Mouse (Mus musculus) cerebellum, postnatal 4 days (tissue): ENCODE data around the gene Sdhb.
A peak's percentile ranks its signal among the peaks of the same experiment; 100 is the strongest.

ENCODE experiments used
- DNase-seq, 2 experiments: peaks; one replicate each; pipeline ENCODE4 v3.0.0; 2022; ENCODE audit warnings: low spot score in 2 of 2, mixed read lengths in 1 of 2

Sdhb gene

GRCm38 (mm10) chr4:140975356-140975755, 14.4 kb downstream of the Sdhb start:
- no peak for DNase-seq

GRCm38 (mm10) chr4:140977278-140977677, 16.3 kb downstream of the Sdhb start:
- DNase-seq, result no peak

GRCm38 (mm10) chr4:140977886-140978692, 17.1 kb downstream of the Sdhb start:
- DNase-seq, result no peak

GRCm38 (mm10) chr4:140981605-140982004, 20.6 kb downstream of the Sdhb start:
- no peak for DNase-seq

- no peak for DNase-seq
Observed at GRCm38 (mm10) chr4:140982808-140983207, 21.8 kb downstream of the Sdhb start.

GRCm38 (mm10) chr4:140983442-140983841, 22.4 kb downstream of the Sdhb start:
- DNase-seq, result no peak

GRCm38 (mm10) chr4:140984544-140984943, 23.5 kb downstream of the Sdhb start:
- DNase-seq, result no peak

- no peak for DNase-seq
Observed at GRCm38 (mm10) chr4:140986024-140986710, 25.2 kb downstream of the Sdhb start.

- peak; percentile 86 to 92 for DNase-seq
Observed at GRCm38 (mm10) chr4:140986711-140987395, 25.9 kb downstream of the Sdhb start, which contains the start of gene Atp13a2. Atp13a2 (plus strand) TSS chr4:140986873.

GRCm38 (mm10) chr4:140987476-140987875, 26.5 kb downstream of the Sdhb start:
- DNase-seq, result no peak

- DNase-seq, result no peak
Observed at GRCm38 (mm10) chr4:140988706-140989290, 27.8 kb downstream of the Sdhb start.

GRCm38 (mm10) chr4:140989447-140989846, 28.4 kb downstream of the Sdhb start:
- DNase-seq, result no peak

- DNase-seq, result no peak
Observed at GRCm38 (mm10) chr4:140992215-140992614, 31.2 kb downstream of the Sdhb start.

- no peak for DNase-seq
Observed at GRCm38 (mm10) chr4:140993846-140994245, 32.8 kb downstream of the Sdhb start.

- DNase-seq, result no peak
Observed at GRCm38 (mm10) chr4:140995811-140996210, 34.8 kb downstream of the Sdhb start.

GRCm38 (mm10) chr4:140996812-140997211, 35.8 kb downstream of the Sdhb start:
- DNase-seq, result no peak

- DNase-seq, result peak in 1 of 2 experiments; percentile 74
Observed at GRCm38 (mm10) chr4:141005983-141006382, 45.0 kb downstream of the Sdhb start.

- no peak for DNase-seq
Observed at GRCm38 (mm10) chr4:141008028-141008427, 47.0 kb downstream of the Sdhb start.

GRCm38 (mm10) chr4:141010118-141010517, 49.1 kb downstream of the Sdhb start, which contains the start of gene Mfap2:
Mfap2 (plus strand) TSS chr4:141010418.
- no peak for DNase-seq

GRCm38 (mm10) chr4:141010526-141010925, 49.5 kb downstream of the Sdhb start:
- no peak for DNase-seq

GRCm38 (mm10) chr4:141010941-141011429, 50.0 kb downstream of the Sdhb start:
- DNase-seq, result no peak
